Mouse (Mus musculus) adrenal gland, postnatal 4 days (tissue): ENCODE results near the gene Col9a3. TPM values are rescaled to one million over a fixed set of nuclear protein-coding genes. Genes with fewer than 3 reads are reported as not detected.

ENCODE experiments used
- DNase-seq, 2 experiments: peaks; one replicate each; pipeline ENCODE4 v3.0.0; 2021 to 2022; ENCODE audit warnings: low spot score in 2 of 2, mixed read lengths in 2 of 2
- total RNA-seq, 2 experiments: library from RNA; stranded (reverse); gene quantifications; 2 replicates each; pipeline ENCODE4 v1.2.3; 2021

Gene Col9a3
- total RNA-seq, 2 experiments from 2014 or later: 2.3 to 3.1 TPM

- DNase-seq: no peak
Measured at GRCm38 (mm10) chr2:180611882-180612281, 14.3 kb downstream of the Col9a3 start.

- DNase-seq: no peak
Measured at GRCm38 (mm10) chr2:180641576-180642554, 44.3 kb downstream of the Col9a3 start.

GRCm38 (mm10) chr2:180642555-180643260, 45.1 kb downstream of the Col9a3 start, which contains the start of gene Tcfl5:
Gene Tcfl5 (minus strand): TSS chr2:180642708.
- no peak for DNase-seq

DNA sequence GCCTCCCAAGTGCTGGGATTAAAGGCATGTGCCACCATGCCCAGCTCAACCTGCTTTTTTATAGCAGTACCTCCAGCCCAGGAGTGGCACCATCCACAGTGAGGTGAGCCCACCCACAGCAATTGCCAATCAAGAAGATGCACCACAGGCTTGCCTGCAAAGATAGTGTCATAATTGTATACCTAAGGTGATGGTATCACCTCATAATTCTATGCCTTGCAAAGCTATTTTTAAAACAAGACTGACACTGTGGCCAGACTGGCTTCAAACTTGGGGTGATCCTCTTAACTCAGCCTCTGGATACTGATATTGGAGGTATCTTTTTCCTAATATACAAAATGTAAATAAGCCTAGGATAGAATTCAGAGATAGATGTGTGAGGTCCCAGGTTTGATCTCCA, 46.0 kb downstream of the Col9a3 start:
- DNase-seq: no peak

DNA sequence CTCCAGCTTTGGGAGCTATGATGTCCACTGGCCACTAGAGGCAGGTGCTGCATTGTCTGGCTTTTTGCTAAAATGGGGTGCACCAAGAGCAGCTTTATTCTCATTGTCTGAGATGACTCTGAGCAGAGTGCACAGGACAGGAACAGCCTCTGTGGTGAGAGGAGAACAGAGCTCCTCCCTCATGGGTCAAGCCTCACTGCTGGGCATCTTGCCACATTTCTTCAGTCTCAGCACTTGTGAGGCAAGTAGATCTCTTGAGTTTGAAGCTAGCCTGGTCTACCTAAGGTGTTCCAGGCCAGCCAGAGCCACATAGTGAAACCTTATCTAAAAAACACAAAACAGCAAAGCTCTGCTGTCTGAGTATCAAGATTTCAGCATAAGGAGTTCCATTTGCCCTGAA, 49.3 kb downstream of the Col9a3 start:
- no peak for DNase-seq

GRCm38 (mm10) chr2:180654666-180655065, 57.1 kb downstream of the Col9a3 start:
- no peak for DNase-seq

GRCm38 (mm10) chr2:180655150-180655549, 57.6 kb downstream of the Col9a3 start:
- no peak for DNase-seq

GRCm38 (mm10) chr2:180657394-180658013, 59.9 kb downstream of the Col9a3 start:
- DNase-seq: peak in 1 of 2 experiments; percentile 52

DNA sequence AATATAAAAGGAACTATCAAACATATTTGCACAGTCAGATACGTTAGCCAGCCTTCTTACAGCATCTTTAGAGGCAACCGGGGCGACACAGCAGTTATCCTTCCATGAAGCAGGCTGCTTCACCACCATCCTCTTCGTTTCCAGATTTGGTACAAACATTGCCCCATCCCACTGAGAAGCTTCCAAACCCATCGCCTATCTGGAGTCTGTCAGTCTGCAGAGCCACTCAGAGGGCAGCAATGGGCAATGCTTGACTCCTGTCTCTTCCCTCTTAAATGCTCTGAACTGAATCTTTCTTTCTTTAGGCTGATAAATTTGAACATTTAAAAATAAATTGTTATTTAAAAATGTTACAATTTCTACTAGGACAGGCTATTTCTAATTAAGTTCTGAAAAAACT, 60.8 kb downstream of the Col9a3 start:
- no peak for DNase-seq

DNA sequence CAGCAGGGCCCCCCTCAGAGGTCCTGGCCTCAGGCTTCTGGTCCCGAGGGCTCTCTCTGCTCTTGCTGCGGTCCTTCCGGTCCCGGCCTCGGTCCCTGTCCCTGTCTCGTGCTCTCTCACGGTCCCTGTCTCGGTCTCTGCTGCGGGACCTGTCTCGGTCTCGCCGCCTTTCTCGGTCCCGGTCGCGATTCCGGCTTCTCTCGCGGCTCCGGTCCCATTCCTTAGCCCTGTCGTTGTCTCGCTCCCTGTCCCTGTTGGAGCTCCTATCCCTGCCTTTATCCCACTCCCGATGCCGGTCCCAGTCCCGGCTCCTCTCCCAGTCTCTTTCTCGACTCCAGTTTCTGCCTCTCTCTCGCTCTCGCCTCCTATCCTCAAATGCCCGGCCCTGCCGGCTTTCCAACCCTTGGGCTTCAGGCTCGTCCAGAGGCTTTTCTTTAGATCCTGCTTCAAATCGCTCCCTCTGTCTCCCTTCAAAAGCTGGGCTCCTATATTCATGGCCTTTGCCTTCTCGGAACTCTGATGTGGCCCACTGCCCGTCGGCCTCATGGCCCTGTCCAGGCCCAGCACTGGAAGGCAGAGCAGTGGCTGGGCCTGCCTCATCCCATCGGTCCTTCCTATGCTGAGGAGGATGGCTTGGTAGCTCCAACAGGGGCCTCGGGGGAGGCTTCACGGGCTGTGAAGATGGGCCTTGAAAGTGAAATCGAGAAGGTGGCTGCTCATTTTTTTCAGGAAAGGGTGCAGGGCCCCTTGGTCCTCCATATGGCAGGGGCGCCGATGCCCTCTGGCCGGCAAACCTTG, 62.0 kb downstream of the Col9a3 start:
- no peak for DNase-seq

DNA sequence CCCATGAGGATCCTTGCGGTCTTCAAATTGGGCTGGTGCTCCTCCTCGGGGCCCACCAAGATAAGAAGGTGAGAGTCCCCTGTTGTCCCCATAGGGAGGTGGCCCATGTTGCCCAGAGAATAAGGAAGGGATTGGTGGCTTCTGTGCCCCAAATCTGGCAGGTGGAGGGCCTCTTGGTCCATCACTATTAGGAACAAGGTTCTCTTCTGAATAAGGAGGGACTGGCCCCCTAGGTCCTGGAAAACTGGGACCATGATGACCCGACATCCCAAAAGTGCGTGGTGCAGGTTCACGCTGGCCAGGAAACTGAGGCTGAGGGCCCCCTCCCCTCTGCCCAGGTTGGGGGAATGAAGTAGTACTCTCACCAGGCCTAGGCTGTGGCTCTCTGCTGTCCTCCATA, 62.9 kb downstream of the Col9a3 start:
- DNase-seq: no peak

GRCm38 (mm10) chr2:180662008-180662407, 64.4 kb downstream of the Col9a3 start:
- DNase-seq: no peak

Other genes starting within 250 kb of the Col9a3 start
- under 1 TPM; 0.59 TPM for gene Slco4a1, start 141.5 kb upstream of the Col9a3 start, total RNA-seq
- under 1 TPM; 0.25 to 0.73 TPM for gene Ntsr1, start 97.8 kb upstream of the Col9a3 start, total RNA-seq
- gene Mrgbp, start 16.5 kb upstream of the Col9a3 start, total RNA-seq: 10 to 100 TPM; 28.2 to 29.3 TPM
- gene Ogfr, start 8.5 kb upstream of the Col9a3 start, total RNA-seq: 10 to 100 TPM; 61.4 to 66.1 TPM
- gene Tcfl5, start 44.9 kb downstream of the Col9a3 start, total RNA-seq: under 1 TPM; 0.34 to 0.90 TPM
- 10 to 100 TPM; 60.8 to 63.3 TPM for gene Dido1, start 112.2 kb downstream of the Col9a3 start, total RNA-seq
- 10 to 100 TPM; 72.6 to 78.2 TPM for gene Gid8, start 112.3 kb downstream of the Col9a3 start, total RNA-seq
- gene Slc17a9, start 127.5 kb downstream of the Col9a3 start, total RNA-seq: 1 to 10 TPM; 2.9 to 3.2 TPM
- gene Bhlhe23, start 179.1 kb downstream of the Col9a3 start, total RNA-seq: not detected